Mouse (Mus musculus): Measurements from ENCODE around the gene Ptpra.
"Not testable (repeated sequence)": the region's sequence is repeated elsewhere in the genome, so short reads cannot be mapped to it uniquely, and the experiment has no call there.

Gene Ptpra

GRCm38 (mm10) chr2:130556292-130556691 is 106.2 kb downstream of the Ptpra start:
- no peak for DNase-seq (ENCODE audit: low read depth, low spot score)

GRCm38 (mm10) chr2:130557462-130557861 is 107.4 kb downstream of the Ptpra start:
- no peak for DNase-seq (ENCODE audit: low read depth, low spot score)

- DNase-seq (ENCODE audit: low read depth, low spot score): no peak
Measured at GRCm38 (mm10) chr2:130558015-130558414, 107.9 kb downstream of the Ptpra start.

GRCm38 (mm10) chr2:130563212-130564055 is 113.4 kb downstream of the Ptpra start, which contains the start of gene Mrps26:
TSS of gene Mrps26 (plus strand) at chr2:130563742.
- DNase-seq (ENCODE audit: low read depth, low spot score): peak; percentile 78

GRCm38 (mm10) chr2:130564063-130564462 is 114.0 kb downstream of the Ptpra start:
- DNase-seq (ENCODE audit: low read depth, low spot score): no peak

- no peak for DNase-seq (ENCODE audit: low read depth, low spot score)
Measured at GRCm38 (mm10) chr2:130564983-130565382, 114.9 kb downstream of the Ptpra start.

GRCm38 (mm10) chr2:130568921-130569320 is 118.8 kb downstream of the Ptpra start:
- DNase-seq (ENCODE audit: low read depth, low spot score): no peak

GRCm38 (mm10) chr2:130569926-130570325 is 119.8 kb downstream of the Ptpra start:
- DNase-seq (ENCODE audit: low read depth, low spot score): no peak

- no peak for DNase-seq (ENCODE audit: low read depth, low spot score)
Measured at GRCm38 (mm10) chr2:130574960-130575359, 124.9 kb downstream of the Ptpra start.

- DNase-seq (ENCODE audit: low read depth, low spot score): no peak
Measured at GRCm38 (mm10) chr2:130575873-130576272, 125.8 kb downstream of the Ptpra start, which contains the start of gene Oxt. TSS of gene Oxt (plus strand) at chr2:130576173.

- DNase-seq (ENCODE audit: low read depth, low spot score): not testable (repeated sequence)
Measured at GRCm38 (mm10) chr2:130576564-130576963, 126.5 kb downstream of the Ptpra start.

- DNase-seq (ENCODE audit: low read depth, low spot score): no peak
Measured at GRCm38 (mm10) chr2:130577021-130577420, 126.9 kb downstream of the Ptpra start.

GRCm38 (mm10) chr2:130577632-130578031 is 127.6 kb downstream of the Ptpra start:
- DNase-seq (ENCODE audit: low read depth, low spot score): no peak

- no peak for DNase-seq (ENCODE audit: low read depth, low spot score)
Measured at GRCm38 (mm10) chr2:130578148-130578547, 128.1 kb downstream of the Ptpra start.

GRCm38 (mm10) chr2:130579791-130580190 is 129.7 kb downstream of the Ptpra start:
- no peak for DNase-seq (ENCODE audit: low read depth, low spot score)

- no peak for DNase-seq (ENCODE audit: low read depth, low spot score)
Measured at GRCm38 (mm10) chr2:130581201-130581600, 131.1 kb downstream of the Ptpra start.

- no peak for DNase-seq (ENCODE audit: low read depth, low spot score)
Measured at GRCm38 (mm10) chr2:130582552-130582951, 132.5 kb downstream of the Ptpra start, which contains the start of gene Avp. TSS of gene Avp (minus strand) at chr2:130582554.

GRCm38 (mm10) chr2:130583902-130584560 is 134.0 kb downstream of the Ptpra start:
- DNase-seq (ENCODE audit: low read depth, low spot score): no peak

GRCm38 (mm10) chr2:130586016-130586415 is 135.9 kb downstream of the Ptpra start:
- no peak for DNase-seq (ENCODE audit: low read depth, low spot score)

GRCm38 (mm10) chr2:130588373-130588772 is 138.3 kb downstream of the Ptpra start:
- no peak for DNase-seq (ENCODE audit: low read depth, low spot score)

- DNase-seq (ENCODE audit: low read depth, low spot score): no peak
Measured at GRCm38 (mm10) chr2:130589157-130589556, 139.1 kb downstream of the Ptpra start.

GRCm38 (mm10) chr2:130589761-130590160 is 139.7 kb downstream of the Ptpra start:
- DNase-seq (ENCODE audit: low read depth, low spot score): no peak

- DNase-seq (ENCODE audit: low read depth, low spot score): no peak
Measured at GRCm38 (mm10) chr2:130591016-130591415, 140.9 kb downstream of the Ptpra start.

All from retina, adult 2 months (tissue).